Mouse (Mus musculus) lung, embryonic 15.5 days (tissue): ENCODE measurements around the gene AI413582. TPM values are rescaled to one million over a fixed set of nuclear protein-coding genes. Genes with fewer than 3 reads are reported as not detected.

Experiments
- ATAC-seq: fragments of 200-750 bp; cut with Nextera tagmentation; 2 replicates; pipeline ENCODE4 v1.8.0; 2017; ENCODE audit warnings: moderate number of reproducible peaks, borderline replicate concordance; ENCODE audit not compliant: low FRiP score, low TSS enrichment; ENCODE audit errors: extremely low read depth
- H3K27ac ChIP-seq: fragments of 300-500 bp; sonication (generic); 2 replicates; pipeline ENCODE4 v1.5.1; 2015; ENCODE audit warnings: moderate library complexity, mild to moderate bottlenecking, inconsistent platforms
- H3K27me3 ChIP-seq: fragments of 300-500 bp; sonication (generic); 2 replicates; pipeline ENCODE4 v1.6.1; 2015; ENCODE audit warnings: inconsistent platforms
- H3K36me3 ChIP-seq: fragments of 300-500 bp; sonication (generic); 2 replicates; pipeline ENCODE4 v1.6.1; 2015; ENCODE audit warnings: inconsistent platforms
- H3K4me1 ChIP-seq: fragments of 300-500 bp; sonication (generic); 2 replicates; pipeline ENCODE4 v1.6.1; 2015; ENCODE audit warnings: inconsistent platforms
- H3K4me2 ChIP-seq: fragments of 300-500 bp; sonication (generic); 2 replicates; pipeline ENCODE4 v1.6.1; 2015; ENCODE audit warnings: inconsistent platforms, mild to moderate bottlenecking, moderate library complexity
- H3K4me3 ChIP-seq: fragments of 300-500 bp; sonication (generic); 2 replicates; pipeline ENCODE4 v1.5.1; 2015; ENCODE audit warnings: mild to moderate bottlenecking, inconsistent platforms
- H3K9ac ChIP-seq: fragments of 300-500 bp; sonication (generic); 2 replicates; pipeline ENCODE4 v1.6.1; 2015; ENCODE audit warnings: inconsistent platforms
- H3K9me3 ChIP-seq: fragments of 300-500 bp; sonication (generic); 2 replicates; pipeline ENCODE4 v1.6.1; 2016; ENCODE audit warnings: inconsistent platforms
- WGBS: fragments of 180-500 bp; shearing (Covaris S2); methylation state at CpG from one replicate; pipeline ENCODE4 v1.1.7; 2015; 5-methylcytosine and 5-hydroxymethylcytosine counted together
- polyA plus RNA-seq: library from polyadenylated mRNA; unstranded; fragments of >200 nt; fragmentation: Nextera tagmentation; extraction: Ambion mirVana; gene quantifications from 2 replicates; pipeline ENCODE4 v1.2.1, GENCODE M21; 2015

Gene AI413582
- polyA plus RNA-seq, 1 experiment from 2014 or later: 20.1 TPM

DNA sequence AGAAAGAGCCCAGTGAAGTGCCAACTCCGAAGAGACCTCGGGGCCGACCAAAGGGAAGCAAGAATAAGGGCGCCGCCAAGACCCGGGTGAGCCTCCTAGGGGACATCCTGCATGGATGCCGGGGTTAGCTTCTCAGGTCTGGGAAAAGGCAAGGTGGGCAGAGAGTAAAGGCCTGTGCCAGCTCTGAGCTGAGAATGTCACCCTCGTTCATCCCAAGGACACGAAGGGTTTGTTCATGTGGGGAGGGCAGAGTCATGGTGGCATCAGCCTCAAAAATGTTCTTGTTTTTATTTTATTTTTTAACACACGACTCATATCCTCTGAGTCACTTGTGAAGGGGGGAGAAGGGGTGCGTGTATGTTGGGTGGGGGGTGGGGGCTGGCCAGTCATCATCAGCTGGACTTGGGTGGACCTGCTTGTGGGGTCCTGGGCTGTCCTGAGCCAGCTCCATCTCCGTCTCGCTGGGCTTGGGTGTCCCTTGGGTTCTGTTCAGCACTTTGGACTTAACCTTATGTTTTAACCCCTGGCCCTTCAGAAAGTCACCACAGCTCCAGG, 4.6 kb downstream of the AI413582 start:
- peaks cover 50% of the 10 kb centered on the region for H3K4me1 ChIP-seq
- no peak for ATAC-seq
- H3K27ac ChIP-seq: no peak overlapping the region
- 78% methylated on average over 13 of the region's 13 CpGs for whole genome bisulfite sequencing
- no peaks in the 10 kb centered on the region for H3K27me3 ChIP-seq
- H3K4me3 ChIP-seq: no peak overlapping the region
- no peaks in the 10 kb centered on the region for H3K9me3 ChIP-seq
- H3K4me2 ChIP-seq: no peak overlapping the region
- no peak overlapping the region for H3K9ac ChIP-seq
- H3K36me3 ChIP-seq: peaks cover 9% of the 10 kb centered on the region; the same call in 1 of the 2 replicates

DNA sequence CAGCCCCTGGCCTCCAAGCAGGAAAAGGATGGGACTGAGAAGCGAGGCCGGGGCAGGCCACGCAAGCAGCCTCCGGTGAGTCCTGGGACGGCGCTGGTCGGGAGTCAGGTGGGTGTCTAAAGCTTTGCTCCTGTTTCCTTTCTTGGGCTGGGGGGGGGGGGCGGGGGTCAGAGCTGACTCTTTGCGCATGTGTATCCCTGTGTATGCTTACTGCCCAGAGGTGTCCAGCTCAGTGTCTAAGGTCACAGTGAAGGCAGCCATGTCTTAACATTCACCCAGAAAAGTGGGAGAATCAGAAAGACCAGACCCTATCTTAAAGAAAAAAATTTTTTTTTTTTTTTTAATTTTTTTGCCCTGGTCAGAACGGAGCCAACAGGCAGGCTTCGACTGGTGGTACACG, 6.0 kb downstream of the AI413582 start:
- no peak overlapping the region for H3K27ac ChIP-seq
- H3K36me3 ChIP-seq: peaks cover 9% of the 10 kb centered on the region; the same call in 1 of the 2 replicates
- no peak overlapping the region for H3K4me3 ChIP-seq
- H3K9me3 ChIP-seq: no peaks in the 10 kb centered on the region
- H3K27me3 ChIP-seq: no peaks in the 10 kb centered on the region
- no peak overlapping the region for H3K9ac ChIP-seq
- WGBS: 60% methylated on average over 11 of the region's 12 CpGs
- ATAC-seq: no peak
- H3K4me2 ChIP-seq: peak overlapping the region; percentile 91; the same call in 1 of the 2 replicates
- H3K4me1 ChIP-seq: peaks cover 55% of the 10 kb centered on the region

DNA sequence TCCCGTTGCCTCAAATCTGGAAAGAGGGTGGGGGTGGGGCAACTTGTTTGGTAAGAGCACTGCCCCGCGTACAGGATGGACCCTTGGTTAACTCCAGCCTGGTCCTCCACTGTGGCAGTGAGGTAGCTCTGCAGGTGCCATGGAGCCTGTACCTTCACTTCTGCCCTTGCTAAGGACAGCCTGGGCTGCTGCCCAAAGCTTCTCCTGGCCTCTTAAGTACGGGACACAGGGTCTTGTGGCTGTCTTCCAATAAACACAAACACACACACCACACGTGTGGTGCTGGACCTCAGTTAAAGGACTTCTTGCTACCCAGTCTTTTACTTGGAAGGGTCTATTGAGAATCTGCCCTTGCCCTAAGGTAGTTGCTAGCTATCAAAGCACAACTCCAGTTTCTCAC, 6.7 kb downstream of the AI413582 start:
- 9% methylated on average over 5 of the region's 5 CpGs for WGBS
- Histone ChIP-seq H3K9me3 (no peaks in the 10 kb centered on the region), H3K4me1 (peaks cover 51% of the 10 kb centered on the region), H3K36me3 (peaks cover 9% of the 10 kb centered on the region; the same call in 1 of the 2 replicates), H3K4me3 (peak overlapping the region; percentile 90), H3K27me3 (no peaks in the 10 kb centered on the region), H3K4me2 (peak overlapping the region; percentile 91), H3K27ac (no peak overlapping the region), H3K9ac (no peak overlapping the region)
- ATAC-seq: no peak

DNA sequence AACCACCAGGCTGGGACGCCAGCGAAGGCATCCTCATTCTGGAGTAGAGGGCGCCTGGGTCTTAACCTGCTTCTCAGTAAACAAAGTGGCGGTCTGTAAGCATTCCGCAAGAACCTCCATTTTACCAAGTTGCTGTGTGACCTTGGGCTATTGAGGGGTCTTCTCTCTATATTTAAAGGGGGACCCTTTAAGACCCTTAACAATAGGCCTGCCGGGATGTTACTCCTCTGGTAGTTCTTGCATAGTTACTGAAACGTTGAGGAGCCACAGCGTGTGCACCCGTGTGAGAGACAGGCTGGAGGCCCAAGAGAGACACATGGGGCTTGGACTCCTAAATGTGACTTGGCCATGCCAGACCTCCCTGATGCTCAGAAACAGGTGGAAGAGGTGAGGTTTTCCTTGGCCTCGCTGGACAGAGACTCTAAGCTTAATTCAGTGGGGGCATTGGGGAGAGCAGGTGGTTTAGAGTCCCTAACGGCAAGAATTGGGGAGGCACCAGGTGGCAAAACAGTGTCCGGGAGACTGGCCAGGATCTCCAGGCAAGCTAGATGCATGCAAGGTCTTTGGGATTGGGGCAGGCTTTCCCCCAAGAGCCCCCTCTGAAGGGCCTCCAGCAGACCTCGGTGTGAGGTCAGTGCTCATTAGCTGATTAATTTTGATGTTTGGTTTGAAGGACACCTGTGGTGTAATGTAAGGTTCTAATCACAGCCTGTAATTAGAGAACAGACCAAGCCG, 7.5 kb downstream of the AI413582 start:
- Histone ChIP-seq H3K27me3 (no peaks in the 10 kb centered on the region), H3K4me3 (peak overlapping the region; percentile 90), H3K27ac (peak overlapping the region; percentile 98), H3K9me3 (no peaks in the 10 kb centered on the region), H3K9ac (peak overlapping the region; percentile 78), H3K36me3 (peaks cover 9% of the 10 kb centered on the region; the same call in 1 of the 2 replicates), H3K4me1 (peaks cover 51% of the 10 kb centered on the region), H3K4me2 (peak overlapping the region; percentile 91)
- WGBS: 7% methylated on average over 14 of the region's 14 CpGs
- no peak for ATAC-seq

DNA sequence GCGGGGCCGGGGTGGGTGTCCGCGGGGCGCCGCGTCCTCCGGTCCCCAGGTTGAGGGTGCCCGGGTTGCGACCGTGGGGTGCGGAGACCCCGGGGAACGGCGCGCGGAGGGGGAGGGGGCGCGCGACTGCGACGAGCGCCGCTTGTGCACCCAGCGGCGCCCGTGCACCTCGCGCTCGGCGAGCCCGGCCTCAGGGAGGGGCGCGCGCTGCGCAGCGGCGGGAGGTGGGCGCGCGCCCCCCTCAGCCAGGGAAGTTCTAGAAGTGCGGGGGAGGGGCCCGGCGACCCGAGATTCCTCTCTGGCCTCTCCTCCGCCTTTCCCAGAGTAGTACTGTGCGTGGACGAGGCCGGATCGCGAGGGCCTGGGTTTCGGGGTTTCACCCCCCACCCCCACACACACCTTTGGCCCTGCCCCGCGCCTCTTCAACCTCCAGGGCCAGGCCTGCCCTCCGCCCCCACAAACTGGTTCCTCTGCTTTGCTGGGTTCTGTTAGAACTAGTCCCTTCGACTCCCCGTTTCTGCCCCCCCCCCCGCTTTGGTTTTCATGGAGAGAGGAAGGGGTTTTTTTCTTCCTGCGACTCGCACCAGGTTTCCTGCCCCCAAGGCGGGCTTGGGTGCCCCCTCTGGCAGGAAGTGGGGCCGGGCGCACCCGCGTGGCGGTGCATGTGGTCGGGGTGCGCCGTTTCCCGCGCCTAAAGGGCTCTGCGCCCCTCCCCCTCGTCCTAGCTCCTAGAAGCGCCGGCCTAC, 8.2 kb downstream of the AI413582 start:
- peak overlapping the region; percentile 91 for H3K4me2 ChIP-seq
- 1% methylated on average over 61 of the region's 75 CpGs for WGBS
- ATAC-seq: no peak; the same call in 1 of the 2 replicates
- H3K27ac ChIP-seq: peak overlapping the region; percentile 98
- H3K4me3 ChIP-seq: peak overlapping the region; percentile 90
- H3K9me3 ChIP-seq: no peaks in the 10 kb centered on the region
- H3K4me1 ChIP-seq: peaks cover 51% of the 10 kb centered on the region
- peaks cover 9% of the 10 kb centered on the region; the same call in 1 of the 2 replicates for H3K36me3 ChIP-seq
- no peaks in the 10 kb centered on the region for H3K27me3 ChIP-seq
- H3K9ac ChIP-seq: peak overlapping the region; percentile 78

DNA sequence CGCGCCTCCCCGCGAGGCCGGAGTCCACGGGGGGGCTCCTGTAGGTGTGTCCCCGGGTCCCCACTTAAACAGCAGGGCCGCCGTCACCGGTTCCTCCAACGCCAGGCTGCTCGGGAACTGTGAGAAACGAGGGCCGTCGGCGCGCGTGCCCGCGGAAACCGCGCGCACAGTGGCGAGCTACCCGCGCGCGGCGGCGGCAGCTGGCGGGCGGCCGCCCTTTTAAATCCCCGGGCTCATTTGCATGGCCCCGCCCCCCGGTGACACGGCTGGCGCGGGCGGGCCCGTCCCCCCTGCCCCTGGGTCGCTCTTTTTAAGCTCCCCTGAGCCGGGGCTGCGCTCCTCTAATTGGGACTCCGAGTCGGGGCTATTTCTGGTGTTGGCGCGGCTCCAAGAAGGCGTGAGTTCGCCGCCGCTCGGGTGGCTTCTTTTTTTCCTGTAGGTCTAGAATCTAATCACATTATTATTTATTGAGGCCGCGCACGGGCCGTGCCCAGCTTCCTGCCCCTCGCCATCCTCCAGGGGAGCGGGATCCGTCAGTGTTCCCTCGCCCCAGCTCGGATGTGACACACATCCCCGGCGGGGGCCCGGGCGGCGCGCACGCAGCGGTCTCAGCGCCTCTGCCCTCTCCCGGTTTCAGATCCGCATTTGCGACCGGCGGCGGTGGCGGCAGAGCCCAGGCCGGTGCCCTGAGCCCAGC, 9.1 kb downstream of the AI413582 start, which contains the start of gene Hmga1:
TSS of gene Hmga1 (plus strand) at position 183 of the 697 bp plus-strand sequence.
- peak within 1 kb of the TSS; percentile 78 for H3K9ac ChIP-seq
- no peaks in the 10 kb centered on the region for H3K9me3 ChIP-seq
- H3K4me2 ChIP-seq: peak within 1 kb of the TSS; percentile 91
- WGBS: under 1% methylated on average over 79 of the region's 79 CpGs
- H3K36me3 ChIP-seq: peaks cover 3% of the 10 kb centered on the region; the same call in 1 of the 2 replicates
- H3K4me1 ChIP-seq: peaks cover 47% of the 10 kb centered on the region
- H3K27ac ChIP-seq: peak within 1 kb of the TSS; percentile 98
- no peaks in the 10 kb centered on the region for H3K27me3 ChIP-seq
- peak; percentile 74 for ATAC-seq
- H3K4me3 ChIP-seq: peak within 1 kb of the TSS; percentile 90

DNA sequence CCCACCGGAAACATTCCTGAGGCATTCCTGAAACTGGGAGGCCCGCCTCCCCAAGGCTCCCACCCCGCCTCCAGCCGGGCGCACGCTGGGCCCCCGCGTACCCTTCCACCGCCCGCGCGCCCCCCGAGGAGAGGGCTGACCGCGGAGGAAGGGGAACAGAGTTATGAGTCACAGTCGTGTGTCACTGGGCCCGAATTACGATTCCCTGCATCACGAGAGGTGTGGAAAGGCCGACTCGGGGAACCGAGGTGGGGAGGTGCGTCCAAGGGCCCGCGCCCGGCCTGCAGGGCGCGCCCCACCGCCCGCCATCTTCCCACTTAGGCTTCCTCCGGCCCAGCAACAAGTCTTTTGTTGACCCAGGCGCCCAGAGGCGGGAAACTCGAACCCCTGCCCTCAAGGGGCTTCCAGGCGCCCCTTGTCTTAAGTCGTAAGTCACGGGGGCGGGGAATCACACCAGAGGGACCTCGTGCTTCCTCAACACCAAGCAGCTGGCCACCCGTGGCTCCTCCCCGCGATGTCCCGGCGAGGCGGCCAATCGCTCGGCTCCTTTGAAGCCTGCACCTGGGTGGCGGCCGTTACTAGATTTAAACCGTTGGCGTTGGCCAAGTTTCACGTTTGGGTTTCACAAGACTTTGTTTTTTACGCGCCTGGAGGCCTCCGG, 9.9 kb downstream of the AI413582 start:
- peak overlapping the region; percentile 91 for H3K4me2 ChIP-seq
- H3K9me3 ChIP-seq: no peaks in the 10 kb centered on the region
- no peaks in the 10 kb centered on the region for H3K27me3 ChIP-seq
- peaks cover 42% of the 10 kb centered on the region for H3K4me1 ChIP-seq
- H3K9ac ChIP-seq: peak overlapping the region; percentile 51
- under 1% methylated on average over 55 of the region's 55 CpGs for WGBS
- H3K36me3 ChIP-seq: no peaks in the 10 kb centered on the region
- peak overlapping the region; percentile 98 for H3K27ac ChIP-seq
- peak; percentile 56 for ATAC-seq
- peak overlapping the region; percentile 90 for H3K4me3 ChIP-seq

DNA sequence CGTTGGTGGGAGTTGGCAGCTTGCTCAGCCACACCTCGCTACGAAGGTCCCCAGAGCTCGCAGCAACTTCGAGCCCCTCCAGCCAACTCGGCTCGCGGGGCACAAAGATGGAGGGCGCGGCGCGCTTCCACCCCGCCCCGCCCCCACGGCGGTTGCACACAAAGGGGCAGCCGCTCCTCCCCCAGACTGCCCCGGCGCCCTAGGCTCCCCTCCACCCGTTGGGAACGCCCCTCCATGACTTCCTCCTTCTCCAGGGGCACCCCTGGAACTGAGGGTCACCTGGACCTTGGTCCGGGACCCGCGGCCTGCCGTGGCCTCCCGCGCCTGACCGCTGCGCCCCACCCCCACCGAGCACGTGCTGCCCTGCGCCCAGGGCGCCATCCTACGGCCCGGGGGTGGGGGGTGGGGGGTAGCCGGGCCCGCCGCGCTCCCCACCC, 10.5 kb downstream of the AI413582 start:
- Histone ChIP-seq H3K9ac (peak overlapping the region; percentile 51), H3K27me3 (no peaks in the 10 kb centered on the region), H3K4me1 (peaks cover 42% of the 10 kb centered on the region), H3K27ac (peak overlapping the region; percentile 98), H3K4me3 (peak overlapping the region; percentile 90), H3K9me3 (no peaks in the 10 kb centered on the region), H3K4me2 (peak overlapping the region; percentile 91), H3K36me3 (no peaks in the 10 kb centered on the region)
- ATAC-seq: peak; percentile 39
- WGBS: 1% methylated on average over 39 of the region's 39 CpGs

DNA sequence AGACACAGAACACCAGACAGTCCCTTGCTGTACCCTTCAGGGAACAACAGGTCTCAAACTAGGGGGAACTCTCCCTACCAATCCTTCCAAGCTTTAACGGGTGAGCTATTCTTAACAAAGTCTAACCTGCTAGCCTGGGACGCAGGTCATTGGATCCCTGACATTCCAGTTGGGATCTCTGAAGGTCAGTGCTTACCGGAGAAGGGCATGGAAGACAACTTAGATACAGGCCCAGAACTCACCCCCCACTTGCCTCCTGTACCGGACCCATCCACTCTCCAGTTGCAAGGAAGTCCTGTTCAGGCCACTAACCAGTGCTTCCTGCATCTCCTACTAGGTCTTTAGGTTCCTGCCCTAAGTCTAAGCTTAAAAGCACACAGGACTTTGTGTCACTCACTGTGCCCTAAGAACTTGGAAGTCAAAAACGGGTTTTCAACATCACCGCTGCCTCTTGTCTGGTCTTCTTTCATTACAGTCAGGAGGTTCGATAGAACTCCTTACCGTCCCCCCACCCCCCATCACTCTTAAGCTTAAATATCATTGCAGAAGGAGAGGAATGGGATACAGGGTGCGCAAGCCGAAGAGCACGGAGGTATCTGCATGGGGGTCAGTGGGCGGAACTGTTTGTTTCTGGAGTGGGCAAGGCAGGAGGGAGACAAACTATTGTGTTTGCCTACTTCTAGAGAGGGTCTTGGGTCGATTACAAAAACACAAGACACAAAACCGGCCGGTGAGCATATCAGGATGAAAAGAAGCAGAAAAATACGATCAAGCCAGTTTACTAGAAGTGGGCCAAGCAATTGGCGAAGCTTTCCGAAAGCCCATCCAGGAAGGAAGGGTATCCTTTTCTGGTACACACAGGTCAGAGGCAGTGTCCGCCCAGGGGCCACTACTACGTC, 11.2 kb downstream of the AI413582 start:
- 50% methylated on average over 20 of the region's 20 CpGs for WGBS
- Histone ChIP-seq H3K27me3 (no peaks in the 10 kb centered on the region), H3K36me3 (no peaks in the 10 kb centered on the region), H3K4me3 (peak overlapping the region; percentile 90), H3K4me2 (peak overlapping the region; percentile 91), H3K4me1 (peaks cover 39% of the 10 kb centered on the region), H3K9ac (peak overlapping the region; percentile 51), H3K27ac (peak overlapping the region; percentile 98), H3K9me3 (no peaks in the 10 kb centered on the region)
- no peak for ATAC-seq
